Mouse (Mus musculus): ENCODE results near the gene Slc9a3r1. TPM values are rescaled to one million over a fixed set of nuclear protein-coding genes. Genes with fewer than 3 reads are reported as not detected.

Gene Slc9a3r1
- polyA plus RNA-seq, 1 experiment, result 16.1 TPM

- H3K36me3 ChIP-seq (ENCODE audit: control insufficient read depth, insufficient read depth), result no peaks in the 10 kb centered on the region
- H3K4me2 ChIP-seq (ENCODE audit: low read depth), result no peak overlapping the region
- no peak overlapping the region for H3K4me3 ChIP-seq
- H3K79me2 ChIP-seq (ENCODE audit: control insufficient read depth, insufficient read depth), result no peaks in the 10 kb centered on the region
- no peak overlapping the region for H3ac ChIP-seq (ENCODE audit: control insufficient read depth, insufficient read length)
- H3K27me3 ChIP-seq (ENCODE audit: control insufficient read depth, insufficient read depth, insufficient read length), result peaks cover 18% of the 10 kb centered on the region
- TF ChIP-seq TCF12 (IDR thresholded peaks at IDR 0.05; ENCODE audit: insufficient read depth, poor library complexity, severe bottlenecking) (no peak), POLR2A (IDR thresholded peaks at IDR 0.05; ENCODE audit: insufficient read length, low read depth) (no peak), REST (IDR thresholded peaks at IDR 0.05; ENCODE audit: insufficient read depth, insufficient read length) (no peak), TCF3 (IDR thresholded peaks at IDR 0.05; ENCODE audit: insufficient read length, low read depth) (no peak)
Measured at GRCm38 (mm10) chr11:115151755-115152429, 11.2 kb upstream of the Slc9a3r1 start.

- Histone ChIP-seq H3K27me3 (ENCODE audit: control insufficient read depth, insufficient read depth, insufficient read length) (peaks cover 18% of the 10 kb centered on the region), H3K36me3 (ENCODE audit: control insufficient read depth, insufficient read depth) (no peaks in the 10 kb centered on the region), H3K4me2 (ENCODE audit: low read depth) (no peak overlapping the region), H3K4me3 (no peak overlapping the region), H3K79me2 (ENCODE audit: control insufficient read depth, insufficient read depth) (no peaks in the 10 kb centered on the region), H3ac (ENCODE audit: control insufficient read depth, insufficient read length) (no peak overlapping the region)
- TF ChIP-seq REST (IDR thresholded peaks at IDR 0.05; ENCODE audit: insufficient read depth, insufficient read length), result no peak
- no peak for TF ChIP-seq USF1 (IDR thresholded peaks at IDR 0.05; ENCODE audit: low read depth)
- TF ChIP-seq SRF (IDR thresholded peaks at IDR 0.05; ENCODE audit: control insufficient read depth, insufficient read length, low read depth), result no peak
- no peak for TF ChIP-seq E2F4 (IDR thresholded peaks at IDR 0.05; ENCODE audit: insufficient read depth)
- no peak for TF ChIP-seq MAX (IDR thresholded peaks at IDR 0.05; ENCODE audit: low read depth)
- no peak for TF ChIP-seq MYOD1 (IDR thresholded peaks at IDR 0.05; ENCODE audit: control insufficient read depth in 1 of 3, insufficient read length in 2 of 3, low read depth in 2 of 3)
- TF ChIP-seq CEBPB (IDR thresholded peaks at IDR 0.05; ENCODE audit: insufficient read depth, poor library complexity, severe bottlenecking), result no peak
- TF ChIP-seq POLR2AphosphoS2 (IDR thresholded peaks at IDR 0.05; ENCODE audit: insufficient read length, low read depth), result no peak
- TF ChIP-seq POLR2A (IDR thresholded peaks at IDR 0.05; ENCODE audit: insufficient read length, low read depth), result no peak
- no peak for TF ChIP-seq TCF12 (IDR thresholded peaks at IDR 0.05; ENCODE audit: insufficient read depth, poor library complexity, severe bottlenecking)
- no peak for TF ChIP-seq TCF3 (IDR thresholded peaks at IDR 0.05; ENCODE audit: insufficient read length, low read depth)
- TF ChIP-seq MYOG (IDR thresholded peaks at IDR 0.05; ENCODE audit: control insufficient read depth in 1 of 3, insufficient read depth in 1 of 3, insufficient read length in 2 of 3, low read depth in 2 of 3), result no peak
Measured at GRCm38 (mm10) chr11:115153088-115153487, 10.1 kb upstream of the Slc9a3r1 start.

- Histone ChIP-seq H3K36me3 (ENCODE audit: control insufficient read depth, insufficient read depth) (no peaks in the 10 kb centered on the region), H3K4me2 (ENCODE audit: low read depth) (peak overlapping the region; percentile 18), H3ac (ENCODE audit: control insufficient read depth, insufficient read length) (no peak overlapping the region), H3K4me3 (no peak overlapping the region), H3K79me2 (ENCODE audit: control insufficient read depth, insufficient read depth) (no peaks in the 10 kb centered on the region), H3K27me3 (ENCODE audit: control insufficient read depth, insufficient read depth, insufficient read length) (peaks cover 18% of the 10 kb centered on the region)
- TF ChIP-seq MAX (IDR thresholded peaks at IDR 0.05; ENCODE audit: low read depth), result no peak
- no peak for TF ChIP-seq MYOG (IDR thresholded peaks at IDR 0.05; ENCODE audit: control insufficient read depth in 1 of 3, insufficient read depth in 1 of 3, insufficient read length in 2 of 3, low read depth in 2 of 3)
- no peak for TF ChIP-seq CEBPB (IDR thresholded peaks at IDR 0.05; ENCODE audit: insufficient read depth, poor library complexity, severe bottlenecking)
- TF ChIP-seq USF1 (IDR thresholded peaks at IDR 0.05; ENCODE audit: low read depth), result no peak
Measured at GRCm38 (mm10) chr11:115153699-115154292, 9.3 kb upstream of the Slc9a3r1 start.

GRCm38 (mm10) chr11:115155053-115155634 is 8.0 kb upstream of the Slc9a3r1 start:
- Histone ChIP-seq H3ac (ENCODE audit: control insufficient read depth, insufficient read length) (no peak overlapping the region), H3K36me3 (ENCODE audit: control insufficient read depth, insufficient read depth) (no peaks in the 10 kb centered on the region), H3K27me3 (ENCODE audit: control insufficient read depth, insufficient read depth, insufficient read length) (peaks cover 18% of the 10 kb centered on the region), H3K4me2 (ENCODE audit: low read depth) (no peak overlapping the region), H3K4me3 (no peak overlapping the region), H3K79me2 (ENCODE audit: control insufficient read depth, insufficient read depth) (no peaks in the 10 kb centered on the region)
- TF ChIP-seq CEBPB (IDR thresholded peaks at IDR 0.05; ENCODE audit: insufficient read depth, poor library complexity, severe bottlenecking) (no peak), MAX (IDR thresholded peaks at IDR 0.05; ENCODE audit: low read depth) (no peak), E2F4 (IDR thresholded peaks at IDR 0.05; ENCODE audit: insufficient read depth) (no peak), POLR2A (IDR thresholded peaks at IDR 0.05; ENCODE audit: insufficient read length, low read depth) (no peak), MYOG (IDR thresholded peaks at IDR 0.05; ENCODE audit: control insufficient read depth in 1 of 3, insufficient read depth in 1 of 3, insufficient read length in 2 of 3, low read depth in 2 of 3) (no peak), TCF3 (IDR thresholded peaks at IDR 0.05; ENCODE audit: insufficient read length, low read depth) (no peak), USF1 (IDR thresholded peaks at IDR 0.05; ENCODE audit: low read depth) (no peak), MYOD1 (IDR thresholded peaks at IDR 0.05; ENCODE audit: control insufficient read depth in 1 of 3, insufficient read length in 2 of 3, low read depth in 2 of 3) (no peak), TCF12 (IDR thresholded peaks at IDR 0.05; ENCODE audit: insufficient read depth, poor library complexity, severe bottlenecking) (no peak), SRF (IDR thresholded peaks at IDR 0.05; ENCODE audit: control insufficient read depth, insufficient read length, low read depth) (no peak), POLR2AphosphoS2 (IDR thresholded peaks at IDR 0.05; ENCODE audit: insufficient read length, low read depth) (no peak), REST (IDR thresholded peaks at IDR 0.05; ENCODE audit: insufficient read depth, insufficient read length) (no peak)
